Mouse (Mus musculus) forebrain, embryonic 16.5 days (tissue): ENCODE results near the gene Slc11a2. TPM values are rescaled to one million over a fixed set of nuclear protein-coding genes. Genes with fewer than 3 reads are reported as not detected.

Experiments used
- ATAC-seq: fragments of 200-750 bp; cut with Nextera tagmentation; 2 replicates; pipeline ENCODE4 v1.8.0; 2017; ENCODE audit warnings: mild to moderate bottlenecking, moderate library complexity
- H3K27ac ChIP-seq: fragments of 300-500 bp; sonication (generic); 2 replicates; pipeline ENCODE4 v1.5.1; 2014; ENCODE audit warnings: low read length, control low read depth
- H3K27me3 ChIP-seq: fragments of 300-500 bp; sonication (generic); replicated peaks from 2 replicates; pipeline ENCODE4 v1.6.1; 2014; ENCODE audit warnings: low read length; ENCODE audit not compliant: control insufficient read depth, insufficient read depth
- H3K36me3 ChIP-seq: fragments of 300-500 bp; sonication (generic); 2 replicates; pipeline ENCODE4 v1.6.1; 2014; ENCODE audit not compliant: control insufficient read depth, insufficient read depth
- H3K4me1 ChIP-seq: fragments of 300-500 bp; sonication (generic); replicated peaks from 2 replicates; pipeline ENCODE4 v1.6.1; 2014; ENCODE audit warnings: low read length; ENCODE audit not compliant: control insufficient read depth, insufficient read depth
- H3K4me2 ChIP-seq: fragments of 300-500 bp; sonication (generic); 2 replicates; pipeline ENCODE4 v1.6.1; 2014; ENCODE audit warnings: mild to moderate bottlenecking, low read length, control low read depth
- H3K4me3 ChIP-seq: fragments of 300-500 bp; sonication (generic); replicated peaks from 2 replicates; pipeline ENCODE4 v1.5.1; 2014; ENCODE audit warnings: mild to moderate bottlenecking, low read length, control low read depth
- H3K9ac ChIP-seq: fragments of 300-500 bp; sonication (generic); replicated peaks from 2 replicates; pipeline ENCODE4 v1.6.1; 2014; ENCODE audit warnings: low read depth, low read length, control low read depth
- H3K9me3 ChIP-seq: fragments of 300-500 bp; sonication (generic); 2 replicates; pipeline ENCODE4 v1.6.1; 2016; ENCODE audit warnings: low read length; ENCODE audit not compliant: control insufficient read depth
- WGBS: fragments of 180-500 bp; shearing (Covaris S2); extraction: QIAGEN DNeasy Blood & Tissue Kit; methylation state at CpG from one replicate; pipeline ENCODE4 v1.1.7; 2014; 5-methylcytosine and 5-hydroxymethylcytosine counted together
- polyA plus RNA-seq: library from polyadenylated mRNA; unstranded; fragments of >200 nt; fragmentation: Nextera tagmentation; extraction: Ambion mirVana; gene quantifications from 2 replicates; pipeline ENCODE4 v1.2.1, GENCODE M21; 2015

Gene Slc11a2
- polyA plus RNA-seq, 1 experiment from 2014 or later = 28.2 TPM

DNA sequence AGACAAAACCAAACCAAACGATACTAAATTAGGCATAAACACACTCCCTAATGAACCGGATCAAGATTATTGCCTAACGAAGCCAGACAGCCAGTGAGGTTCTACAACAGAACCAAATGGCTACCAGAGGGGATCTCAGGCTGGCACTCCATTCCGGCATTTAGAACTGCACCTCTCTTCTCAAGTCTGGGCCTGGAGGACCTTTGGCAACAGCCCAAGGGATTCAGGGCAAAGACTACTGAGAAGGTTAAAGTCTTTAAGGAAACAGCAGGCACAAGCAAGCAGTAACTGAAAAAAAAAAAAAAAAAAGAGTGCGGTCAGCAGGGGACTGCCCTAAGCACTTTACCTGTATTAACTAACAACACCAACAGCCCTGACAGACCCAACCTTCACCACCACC, 37.2 kb upstream of the Slc11a2 start:
- H3K27me3 ChIP-seq = 0 out of 2 replicates have a peak, but pooled peaks cover 2% of the 10 kb centered on the region
- H3K27ac ChIP-seq = no peak overlapping the region
- 40% methylated on average over 4 of the region's 5 CpGs for WGBS
- H3K9me3 ChIP-seq = no peaks in the 10 kb centered on the region
- H3K4me3 ChIP-seq = no peak overlapping the region
- ATAC-seq = no peak
- no peaks in the 10 kb centered on the region for H3K4me1 ChIP-seq
- no peak overlapping the region for H3K9ac ChIP-seq
- no peaks in the 10 kb centered on the region for H3K36me3 ChIP-seq
- H3K4me2 ChIP-seq = no peak overlapping the region

DNA sequence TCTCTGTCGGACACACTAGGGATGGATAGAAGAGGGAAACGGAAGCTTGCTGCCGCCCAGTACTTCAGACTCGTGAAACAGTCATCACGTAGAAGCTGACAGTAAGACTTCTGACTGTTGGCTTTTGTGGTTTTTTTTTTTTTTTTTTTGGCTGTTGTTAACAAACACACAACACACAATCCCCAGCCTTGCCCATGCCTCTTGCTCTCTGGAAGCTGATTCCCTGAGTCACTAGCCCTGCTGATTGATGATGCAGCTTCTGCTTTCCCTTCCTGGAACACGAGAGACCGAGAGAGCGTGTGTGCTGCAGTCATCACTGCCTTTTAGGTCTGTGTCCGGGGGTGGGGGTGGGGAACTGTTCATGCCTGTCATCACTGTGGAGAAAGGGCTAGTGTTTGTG, 36.8 kb upstream of the Slc11a2 start:
- no peaks in the 10 kb centered on the region for H3K36me3 ChIP-seq
- H3K4me1 ChIP-seq = no peaks in the 10 kb centered on the region
- 69% methylated on average over 9 of the region's 9 CpGs for WGBS
- H3K4me3 ChIP-seq = no peak overlapping the region
- H3K27ac ChIP-seq = no peak overlapping the region
- H3K9me3 ChIP-seq = no peaks in the 10 kb centered on the region
- ATAC-seq = no peak
- H3K27me3 ChIP-seq = 0 out of 2 replicates have a peak, but pooled peaks cover 2% of the 10 kb centered on the region
- H3K4me2 ChIP-seq = no peak overlapping the region
- H3K9ac ChIP-seq = no peak overlapping the region

DNA sequence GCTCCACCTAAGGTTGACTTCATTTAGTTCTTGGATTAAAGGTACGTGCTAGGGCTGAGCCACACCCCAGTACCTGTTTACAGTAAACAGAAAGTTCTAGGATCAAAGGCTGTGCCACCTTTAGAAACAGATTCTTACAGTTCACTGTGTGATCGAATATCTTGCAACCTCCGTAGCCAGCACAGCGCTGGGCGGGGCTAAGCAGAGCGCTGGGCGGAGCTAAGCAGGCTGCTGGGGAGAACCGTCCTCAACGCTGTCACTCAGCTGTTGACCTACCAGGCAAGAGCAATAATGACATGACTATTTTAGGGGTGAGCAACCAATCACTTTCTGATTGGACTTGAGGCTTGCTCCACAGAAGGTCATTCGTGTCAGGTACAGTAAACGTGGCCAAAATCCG, 36.1 kb upstream of the Slc11a2 start:
- no peak overlapping the region for H3K27ac ChIP-seq
- H3K4me3 ChIP-seq = no peak overlapping the region
- 0 out of 2 replicates have a peak, but pooled peaks cover 2% of the 10 kb centered on the region for H3K27me3 ChIP-seq
- peak; percentile 57; the same call in 1 of the 2 replicates for ATAC-seq
- no peaks in the 10 kb centered on the region for H3K4me1 ChIP-seq
- no peak overlapping the region for H3K9ac ChIP-seq
- H3K36me3 ChIP-seq = no peaks in the 10 kb centered on the region
- 13% methylated on average over 12 of the region's 12 CpGs for WGBS
- H3K9me3 ChIP-seq = no peaks in the 10 kb centered on the region
- H3K4me2 ChIP-seq = no peak overlapping the region

DNA sequence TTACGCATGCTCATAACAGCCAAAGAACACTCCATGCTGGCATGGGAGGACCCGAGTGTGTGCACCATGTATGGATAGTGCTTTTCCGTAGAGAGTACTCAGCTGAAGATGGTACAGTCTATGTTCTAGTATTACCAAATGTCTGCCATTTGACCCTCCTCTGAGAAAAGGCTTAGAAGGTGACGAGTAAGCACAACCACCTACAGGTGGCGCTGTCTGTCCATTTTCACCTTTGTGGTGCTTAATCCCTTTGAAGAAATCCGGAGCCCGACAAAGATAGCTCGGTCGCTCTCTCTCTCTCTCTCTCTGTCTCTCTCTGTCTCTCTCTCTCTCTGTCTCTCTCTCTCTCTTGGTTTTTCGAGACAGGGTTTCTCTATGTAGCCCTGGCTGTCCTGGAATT, 33.2 kb upstream of the Slc11a2 start:
- Histone ChIP-seq H3K4me2 (no peak overlapping the region), H3K27ac (no peak overlapping the region), H3K4me1 (no peaks in the 10 kb centered on the region), H3K9ac (no peak overlapping the region), H3K36me3 (no peaks in the 10 kb centered on the region), H3K9me3 (no peaks in the 10 kb centered on the region), H3K27me3 (0 out of 2 replicates have a peak, but pooled peaks cover 2% of the 10 kb centered on the region), H3K4me3 (no peak overlapping the region)
- no peak for ATAC-seq
- WGBS = 44% methylated on average over 10 of the region's 10 CpGs

DNA sequence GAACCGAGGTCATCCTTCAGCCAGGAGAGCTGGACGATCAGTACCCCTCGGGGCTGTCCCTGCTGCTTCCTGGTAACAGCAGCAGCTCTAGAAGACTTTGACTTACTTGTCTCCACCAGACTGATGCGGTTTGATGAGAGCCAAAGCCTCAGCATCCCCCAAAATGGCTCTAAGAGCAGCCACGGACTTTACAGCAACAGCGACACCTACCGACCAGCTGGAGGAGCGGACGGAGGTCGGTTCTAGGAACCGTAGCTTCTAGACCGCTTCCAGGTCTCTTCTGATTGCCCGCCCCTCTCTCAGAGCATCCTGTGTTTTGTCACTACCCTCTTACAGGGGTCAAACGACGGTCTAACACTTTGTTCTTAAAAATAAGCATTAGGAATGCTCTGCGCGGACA, 32.5 kb upstream of the Slc11a2 start:
- 0 out of 2 replicates have a peak, but pooled peaks cover 2% of the 10 kb centered on the region for H3K27me3 ChIP-seq
- WGBS = 8% methylated on average over 17 of the region's 17 CpGs
- H3K4me3 ChIP-seq = no peak overlapping the region
- no peak overlapping the region for H3K9ac ChIP-seq
- H3K27ac ChIP-seq = no peak overlapping the region
- no peaks in the 10 kb centered on the region for H3K9me3 ChIP-seq
- H3K4me2 ChIP-seq = no peak overlapping the region
- ATAC-seq = peak; percentile 61; the same call in 1 of the 2 replicates
- no peaks in the 10 kb centered on the region for H3K4me1 ChIP-seq
- H3K36me3 ChIP-seq = no peaks in the 10 kb centered on the region

DNA sequence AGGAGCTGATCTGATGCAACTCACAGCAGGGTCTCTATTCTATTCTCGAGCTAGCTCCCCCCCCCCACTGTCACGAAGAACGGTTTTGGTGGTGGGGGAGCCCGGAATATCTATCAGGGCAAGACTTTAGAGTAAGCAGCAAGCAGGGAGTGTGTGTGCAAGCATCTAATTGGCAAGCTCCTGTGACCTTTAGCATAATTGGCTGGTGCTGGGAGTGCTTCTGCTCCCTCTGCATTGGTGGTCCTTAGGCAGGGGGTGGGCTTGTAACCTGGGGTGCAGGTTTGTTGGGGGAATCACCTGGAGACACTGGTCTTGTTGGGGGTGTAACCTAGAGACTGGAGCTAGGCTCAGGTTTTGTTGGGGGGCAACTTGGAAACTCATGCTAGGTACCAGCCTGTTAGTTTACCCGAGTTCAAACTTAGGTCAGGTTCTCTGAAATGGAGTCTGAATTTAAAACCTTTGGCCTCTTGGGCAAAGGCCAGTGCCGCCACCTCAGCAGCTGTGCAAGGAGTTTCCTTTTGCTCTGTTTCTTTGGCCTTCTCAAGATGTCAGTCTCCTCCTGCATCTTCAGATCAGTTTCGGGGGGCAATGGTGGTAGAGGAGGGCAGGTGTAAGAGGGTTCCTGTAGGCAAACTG, 31.6 kb upstream of the Slc11a2 start:
- H3K36me3 ChIP-seq = no peaks in the 10 kb centered on the region
- H3K27ac ChIP-seq = no peak overlapping the region
- no peaks in the 10 kb centered on the region for H3K4me1 ChIP-seq
- no peaks in the 10 kb centered on the region for H3K9me3 ChIP-seq
- H3K9ac ChIP-seq = no peak overlapping the region
- H3K27me3 ChIP-seq = 0 out of 2 replicates have a peak, but pooled peaks cover 2% of the 10 kb centered on the region
- no peak for ATAC-seq
- no peak overlapping the region for H3K4me2 ChIP-seq
- 59% methylated on average over 7 of the region's 7 CpGs for WGBS
- H3K4me3 ChIP-seq = no peak overlapping the region

DNA sequence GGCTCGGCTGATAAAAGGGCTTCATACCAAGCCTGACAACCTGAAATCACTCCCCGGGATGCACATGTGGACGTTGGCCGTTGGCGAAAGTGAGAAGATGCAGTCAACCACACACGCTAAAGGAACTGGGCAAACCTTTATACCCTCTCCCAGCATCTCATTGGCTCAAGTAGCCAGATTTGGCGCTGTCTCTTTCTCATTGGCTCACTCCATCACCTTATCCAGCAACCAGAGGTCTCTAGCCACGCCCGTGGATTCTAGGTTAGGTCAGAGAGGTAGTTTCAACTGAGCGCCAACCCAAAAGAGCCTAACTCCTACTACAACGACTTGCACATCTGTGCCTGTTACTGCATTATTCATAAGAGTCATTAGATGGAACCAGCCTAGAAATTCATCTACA, 27.6 kb upstream of the Slc11a2 start:
- Histone ChIP-seq H3K9me3 (no peaks in the 10 kb centered on the region), H3K4me3 (no peak overlapping the region), H3K4me2 (no peak overlapping the region), H3K4me1 (peaks cover 6% of the 10 kb centered on the region; the same call in 1 of the 2 replicates), H3K9ac (no peak overlapping the region), H3K27ac (no peak overlapping the region), H3K27me3 (no peaks in the 10 kb centered on the region), H3K36me3 (no peaks in the 10 kb centered on the region)
- 82% methylated on average over 11 of the region's 11 CpGs for WGBS
- ATAC-seq = no peak

DNA sequence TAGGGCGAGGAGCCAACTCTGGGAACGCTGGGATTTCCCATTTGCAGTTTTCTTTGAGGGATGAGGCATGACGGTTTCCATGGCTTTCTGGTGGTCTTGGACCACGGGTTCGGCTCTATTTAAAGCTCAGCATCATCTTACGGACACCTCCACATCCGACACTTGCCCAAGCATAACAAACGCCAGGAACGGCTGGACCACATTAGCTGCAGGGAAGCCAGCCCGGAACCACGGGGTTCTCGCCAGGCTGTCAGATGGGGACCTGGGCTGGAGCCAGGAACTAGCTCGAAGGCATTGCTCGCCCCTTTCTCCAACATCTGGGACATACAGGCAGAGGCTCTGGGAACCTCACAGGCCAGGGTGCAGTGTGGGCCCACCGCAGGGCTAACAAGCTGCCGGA, 26.4 kb upstream of the Slc11a2 start:
- Histone ChIP-seq H3K4me3 (no peak overlapping the region), H3K27me3 (no peaks in the 10 kb centered on the region), H3K27ac (no peak overlapping the region), H3K9ac (no peak overlapping the region), H3K36me3 (no peaks in the 10 kb centered on the region), H3K4me2 (no peak overlapping the region), H3K4me1 (peaks cover 6% of the 10 kb centered on the region; the same call in 1 of the 2 replicates), H3K9me3 (no peaks in the 10 kb centered on the region)
- 49% methylated on average over 16 of the region's 16 CpGs for WGBS
- ATAC-seq = no peak

DNA sequence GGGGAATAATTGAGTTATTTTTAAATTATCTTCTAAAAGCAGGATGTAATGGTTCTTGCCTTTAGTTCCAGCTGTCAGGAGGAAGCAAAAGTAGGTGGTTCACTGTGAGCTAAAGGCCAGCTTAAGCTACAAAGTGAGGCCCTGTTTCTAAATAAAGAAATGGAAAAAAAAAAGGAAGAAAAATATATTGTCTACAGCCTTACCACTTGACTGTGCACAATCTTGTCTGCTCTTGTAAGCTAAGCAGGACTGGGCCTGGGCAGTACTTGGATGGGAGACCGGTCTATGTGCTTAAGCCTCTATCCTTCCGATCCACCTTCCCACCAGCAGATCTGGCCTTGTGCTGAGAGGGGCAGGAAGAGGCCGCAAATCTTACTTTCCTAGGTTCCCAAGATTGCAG, 24.6 kb upstream of the Slc11a2 start:
- H3K27me3 ChIP-seq = no peaks in the 10 kb centered on the region
- H3K4me2 ChIP-seq = no peak overlapping the region
- no peak overlapping the region for H3K4me3 ChIP-seq
- no peaks in the 10 kb centered on the region for H3K36me3 ChIP-seq
- H3K27ac ChIP-seq = no peak overlapping the region
- no peak overlapping the region for H3K9ac ChIP-seq
- 95% methylated on average over 3 of the region's 3 CpGs for WGBS
- H3K9me3 ChIP-seq = no peaks in the 10 kb centered on the region
- H3K4me1 ChIP-seq = peaks cover 6% of the 10 kb centered on the region; the same call in 1 of the 2 replicates
- no peak for ATAC-seq

DNA sequence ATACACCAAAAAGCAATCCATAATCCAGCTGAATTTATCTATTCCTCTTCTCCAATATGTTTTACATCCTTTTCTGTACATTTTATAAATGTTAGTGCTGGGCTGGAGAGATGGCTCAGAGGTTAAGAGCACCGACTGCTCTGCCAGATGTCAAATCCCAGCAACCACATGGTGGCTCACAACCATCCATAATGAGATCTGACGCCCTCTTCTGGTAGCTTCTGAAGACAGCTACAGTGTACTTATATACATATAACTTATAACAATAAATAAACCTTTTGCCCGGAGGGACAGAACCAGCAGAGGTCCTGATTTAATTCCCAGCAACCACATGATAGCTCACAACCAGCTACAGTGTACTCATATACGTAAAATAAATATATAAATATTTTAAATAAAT, 23.7 kb upstream of the Slc11a2 start:
- Histone ChIP-seq H3K9ac (no peak overlapping the region), H3K4me2 (no peak overlapping the region), H3K36me3 (no peaks in the 10 kb centered on the region), H3K4me1 (peaks cover 13% of the 10 kb centered on the region), H3K27ac (no peak overlapping the region), H3K4me3 (no peak overlapping the region), H3K9me3 (no peaks in the 10 kb centered on the region), H3K27me3 (no peaks in the 10 kb centered on the region)
- ATAC-seq = no peak
- 75% methylated on average over 4 of the region's 4 CpGs for WGBS
